Mouse (Mus musculus) MEL (cell line): ENCODE results near the gene Amhr2.

ENCODE experiments used
- CTCF ChIP-seq, 3 experiments: IDR thresholded peaks in 2 of 3; conservative IDR thresholded peaks in 1 of 3; 2 replicates each; pipeline ENCODE4 v1.5.1; 2011 to 2012; ENCODE audit warnings: low read length in 3 of 3, low read depth in 2 of 3, mild to moderate bottlenecking in 2 of 3, improper control_type of control experiment in 1 of 3, inconsistent platforms in 1 of 3, mixed read lengths in 1 of 3, moderate library complexity in 1 of 3; ENCODE audit not compliant: control insufficient read depth in 1 of 3, insufficient read depth in 1 of 3, poor library complexity in 1 of 3, severe bottlenecking in 1 of 3
- E2F4 ChIP-seq: IDR thresholded peaks from 2 replicates; pipeline ENCODE4 v1.6.1; 2011; ENCODE audit warnings: low read depth, low read length, improper control_type of control experiment, borderline replicate concordance
- EP300 ChIP-seq, 2 experiments: IDR thresholded peaks; 2 replicates each; pipeline ENCODE4 v1.6.1; 2011; ENCODE audit warnings: improper control_type of control experiment in 2 of 2, low read length in 2 of 2, low read depth in 1 of 2, mild to moderate bottlenecking in 1 of 2
- POLR2A ChIP-seq, 2 experiments: IDR thresholded peaks; 2 replicates each; pipeline ENCODE4 v1.6.1; 2011 to 2012; ENCODE audit warnings: low read length in 2 of 2, mild to moderate bottlenecking in 2 of 2, control low read depth in 1 of 2, improper control_type of control experiment in 1 of 2, low read depth in 1 of 2, moderate library complexity in 1 of 2; ENCODE audit not compliant: control insufficient read depth in 1 of 2, insufficient read depth in 1 of 2, poor library complexity in 1 of 2
- RAD21 ChIP-seq: IDR thresholded peaks from 2 replicates; pipeline ENCODE4 v1.6.1; 2011; ENCODE audit warnings: mild to moderate bottlenecking, low read depth, low read length, improper control_type of control experiment
- UBTF ChIP-seq: IDR thresholded peaks from 2 replicates; pipeline ENCODE4 v1.6.1; 2012; ENCODE audit warnings: low read depth, mild to moderate bottlenecking, inconsistent platforms, low read length, improper control_type of control experiment, moderate library complexity, borderline replicate concordance; ENCODE audit not compliant: insufficient read depth

DNA sequence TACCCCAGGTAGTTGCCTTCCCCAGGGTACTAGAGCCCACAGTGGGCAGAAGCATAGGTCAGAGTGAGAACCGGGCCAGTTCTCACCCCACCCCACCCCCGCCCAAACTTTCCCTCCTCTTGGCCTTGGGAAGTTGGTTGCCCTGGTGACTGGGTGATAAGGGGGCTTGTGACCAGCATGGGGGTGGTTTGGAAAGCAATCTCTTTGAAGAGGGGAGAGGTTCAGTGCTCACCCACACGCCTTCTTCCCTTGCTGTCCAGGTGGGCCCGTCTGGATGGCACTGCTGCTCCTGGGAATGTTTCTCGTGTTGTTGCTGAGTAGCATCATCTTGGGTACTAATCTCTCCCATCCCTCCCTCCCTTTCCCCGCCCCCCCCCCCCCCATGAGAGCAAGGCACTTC is 1.3 kb downstream of the Amhr2 start:
- TF ChIP-seq POLR2A (IDR thresholded peaks at IDR 0.05; ENCODE audit: control insufficient read depth in 1 of 2, insufficient read depth in 1 of 2, low read depth in 1 of 2, low read length in 2 of 2, poor library complexity in 1 of 2) (no peak), UBTF (no peak), CTCF (IDR thresholded peaks at IDR 0.05 in 2 of 3, conservative IDR thresholded peaks at IDR 0.05 in 1 of 3; ENCODE audit: control insufficient read depth in 1 of 3, insufficient read depth in 1 of 3, low read depth in 2 of 3, low read length in 3 of 3, poor library complexity in 1 of 3, severe bottlenecking in 1 of 3) (no peak), RAD21 (no peak), EP300 (IDR thresholded peaks at IDR 0.05; ENCODE audit: low read depth in 1 of 2, low read length in 2 of 2) (peak; percentile 21 to 43; a peak in 2 of 4 replicates), E2F4 (no peak)
